Mouse (Mus musculus) lung, adult 18-20 months (tissue): ENCODE data around the gene Cdc42bpg.
"Not testable (repeated sequence)": the region's sequence is repeated elsewhere in the genome, so short reads cannot be mapped to it uniquely, and the experiment has no call there.

Experiments
- DNase-seq, 2 experiments: peaks; one replicate each; pipeline ENCODE4 v3.0.0; 2022; ENCODE audit warnings: mixed read lengths in 2 of 2

Cdc42bpg gene

GRCm38 (mm10) chr19:6277661-6278438 lies 28.4 kb upstream of the Cdc42bpg start:
- peak; percentile 92 to 95 for DNase-seq

GRCm38 (mm10) chr19:6278439-6279073 lies 27.7 kb upstream of the Cdc42bpg start:
- DNase-seq: peak; percentile 44 to 68

GRCm38 (mm10) chr19:6279481-6280144 lies 26.6 kb upstream of the Cdc42bpg start:
- no peak for DNase-seq

- DNase-seq: no peak
Measured at GRCm38 (mm10) chr19:6280554-6280953, 25.7 kb upstream of the Cdc42bpg start.

- DNase-seq: no peak
Measured at GRCm38 (mm10) chr19:6281122-6282020, 24.9 kb upstream of the Cdc42bpg start.

- DNase-seq: no peak
Measured at GRCm38 (mm10) chr19:6283001-6283400, 23.3 kb upstream of the Cdc42bpg start.

GRCm38 (mm10) chr19:6284502-6284901 lies 21.8 kb upstream of the Cdc42bpg start:
- DNase-seq: no peak

GRCm38 (mm10) chr19:6285226-6285625 lies 21.0 kb upstream of the Cdc42bpg start:
- no peak for DNase-seq

- DNase-seq: no peak
Measured at GRCm38 (mm10) chr19:6285632-6286433, 20.4 kb upstream of the Cdc42bpg start.

GRCm38 (mm10) chr19:6286434-6287401 lies 19.5 kb upstream of the Cdc42bpg start:
- DNase-seq: no peak

- no peak for DNase-seq
Measured at GRCm38 (mm10) chr19:6288236-6288894, 17.9 kb upstream of the Cdc42bpg start.

GRCm38 (mm10) chr19:6289696-6290238 lies 16.5 kb upstream of the Cdc42bpg start:
- no peak for DNase-seq

- DNase-seq: not testable (repeated sequence)
Measured at GRCm38 (mm10) chr19:6290720-6291116, 15.5 kb upstream of the Cdc42bpg start.

- DNase-seq: no peak
Measured at GRCm38 (mm10) chr19:6291117-6291781, 15.0 kb upstream of the Cdc42bpg start.

- DNase-seq: no peak
Measured at GRCm38 (mm10) chr19:6292262-6292661, 14.0 kb upstream of the Cdc42bpg start.

- DNase-seq: no peak
Measured at GRCm38 (mm10) chr19:6294301-6294700, 12.0 kb upstream of the Cdc42bpg start.

GRCm38 (mm10) chr19:6296551-6297210 lies 9.6 kb upstream of the Cdc42bpg start:
- no peak for DNase-seq

GRCm38 (mm10) chr19:6297641-6298040 lies 8.6 kb upstream of the Cdc42bpg start:
- peak; percentile 70 to 74 for DNase-seq

- DNase-seq: no peak
Measured at GRCm38 (mm10) chr19:6299003-6299402, 7.3 kb upstream of the Cdc42bpg start.
